Mouse (Mus musculus) urinary bladder, postnatal 25 days (tissue): ENCODE data around the gene Taar6.

ENCODE experiments used
- DNase-seq: peaks from one replicate; pipeline ENCODE4 v3.0.0; 2022; ENCODE audit warnings: low spot score

Taar6 gene

DNA sequence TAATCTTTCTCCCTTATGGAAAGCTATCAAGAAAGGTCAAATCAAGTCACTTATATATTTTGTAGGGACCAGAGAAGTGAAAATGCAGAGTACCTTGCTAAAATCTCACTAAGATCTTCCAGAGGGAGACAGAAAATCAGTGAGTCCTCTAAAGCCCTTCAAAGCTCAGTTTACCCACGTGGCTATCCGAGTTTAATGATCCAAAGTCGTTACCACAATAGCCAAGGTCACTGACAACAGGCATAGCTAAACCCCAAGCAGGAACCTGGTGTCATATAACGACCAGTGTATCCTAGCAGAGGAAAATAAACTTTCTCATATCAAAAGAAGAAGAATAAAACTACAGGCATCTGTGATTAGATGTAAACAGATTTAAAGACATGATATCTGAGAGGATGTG lies 47.8 kb downstream of the Taar6 start:
- no peak for DNase-seq
